Mouse (Mus musculus) Muller cell, postnatal 12 days (primary cell): ENCODE measurements around the gene Msl1.

Experiments
- DNase-seq: peaks from one replicate; pipeline ENCODE4 v3.0.0-alpha.2; 2015; ENCODE audit errors: inconsistent ontology term

The Msl1 gene

GRCm38 (mm10) chr11:98846016-98846415 is 50.7 kb downstream of the Msl1 start:
- DNase-seq, result no peak

- no peak for DNase-seq
Measured at GRCm38 (mm10) chr11:98846865-98847604, 51.7 kb downstream of the Msl1 start.

- DNase-seq, result no peak
Measured at GRCm38 (mm10) chr11:98849196-98849894, 54.0 kb downstream of the Msl1 start.

- DNase-seq, result no peak
Measured at GRCm38 (mm10) chr11:98850100-98851093, 55.1 kb downstream of the Msl1 start.

GRCm38 (mm10) chr11:98854116-98854515 is 58.8 kb downstream of the Msl1 start:
- DNase-seq, result no peak

- no peak for DNase-seq
Measured at GRCm38 (mm10) chr11:98854659-98855058, 59.3 kb downstream of the Msl1 start.
